Mouse (Mus musculus): ENCODE results near the gene Mptx1.

DNA sequence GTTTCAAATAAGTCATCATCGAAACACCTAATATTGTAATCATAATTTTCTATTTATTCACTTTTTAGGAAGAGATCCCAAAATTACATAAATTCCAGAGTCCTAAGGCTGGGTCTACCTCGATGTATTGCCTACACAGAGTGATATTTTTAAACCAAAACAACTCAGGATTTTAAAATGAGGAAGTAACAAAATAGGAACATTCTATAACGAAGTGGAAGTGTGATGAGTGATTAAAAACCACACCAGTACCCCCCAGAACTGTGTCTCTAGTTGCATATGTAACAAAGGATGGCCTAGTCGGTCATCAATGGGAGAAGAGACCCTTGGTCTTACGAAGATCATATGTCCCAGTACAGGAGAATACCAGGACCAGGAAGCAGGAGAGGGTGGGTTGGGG, 24.3 kb downstream of the Mptx1 start:
- TF ChIP-seq CTCF (IDR thresholded peaks at IDR 0.05; ENCODE audit: extremely low read depth, insufficient read length, insufficient replicate concordance, low read depth, low read length): no peak
- TF ChIP-seq POLR2A (IDR thresholded peaks at IDR 0.05; ENCODE audit: low read depth, low read length): no peak
